Mouse (Mus musculus) ES-Bruce4 (cell line): Measurements from ENCODE around the gene Aanat. TPM values are rescaled to one million over a fixed set of nuclear protein-coding genes. Genes with fewer than 3 reads are reported as not detected.
"Not testable (repeated sequence)": the region's sequence is repeated elsewhere in the genome, so short reads cannot be mapped to it uniquely, and the experiment has no call there.

ENCODE experiments used
- H3K27ac ChIP-seq: 2 replicates; pipeline ENCODE4 v1.5.1; 2012; ENCODE audit warnings: low read length, inconsistent platforms; ENCODE audit not compliant: insufficient read depth
- H3K27me3 ChIP-seq: 2 replicates; pipeline ENCODE4 v1.6.1; 2012; ENCODE audit warnings: mild to moderate bottlenecking, low read length, inconsistent platforms; ENCODE audit not compliant: control insufficient read depth, poor library complexity, insufficient read depth, severe bottlenecking
- H3K36me3 ChIP-seq: 2 replicates; pipeline ENCODE4 v1.6.1; 2012; ENCODE audit warnings: inconsistent platforms, mild to moderate bottlenecking, low read length, moderate library complexity; ENCODE audit not compliant: control insufficient read depth, poor library complexity, insufficient read depth, severe bottlenecking
- H3K4me1 ChIP-seq: one replicate; pipeline ENCODE4 v1.8.1; 2011; ENCODE audit warnings: low read length; ENCODE audit not compliant: control insufficient read depth, insufficient read depth
- H3K4me3 ChIP-seq: 2 replicates; pipeline ENCODE4 v1.5.1; 2011; ENCODE audit warnings: low read depth, mild to moderate bottlenecking, low read length
- H3K9ac ChIP-seq: 2 replicates; pipeline ENCODE4 v1.6.1; 2012; ENCODE audit warnings: low read depth, mild to moderate bottlenecking, inconsistent platforms; ENCODE audit not compliant: poor library complexity, severe bottlenecking
- H3K9me3 ChIP-seq: replicated peaks from 2 replicates; pipeline ENCODE4 v1.6.1; 2012; ENCODE audit warnings: mild to moderate bottlenecking, low read length, inconsistent platforms; ENCODE audit not compliant: control insufficient read depth, poor library complexity, insufficient read depth, severe bottlenecking
- CTCF ChIP-seq: IDR thresholded peaks from one replicate; pipeline ENCODE4 v1.8.1; 2011; ENCODE audit warnings: low read depth, low read length
- EP300 ChIP-seq: IDR thresholded peaks from 2 replicates; pipeline ENCODE4 v1.6.1; 2011; ENCODE audit warnings: low read depth, low read length; ENCODE audit not compliant: insufficient read depth
- POLR2A ChIP-seq: IDR thresholded peaks from one replicate; pipeline ENCODE4 v1.8.1; 2011; ENCODE audit warnings: low read length; ENCODE audit not compliant: insufficient read depth
- polyA plus RNA-seq: library from polyadenylated mRNA; stranded (reverse); fragments of >200 nt; gene quantifications from 2 replicates; pipeline ENCODE4 v1.2.4, GENCODE M21; 2011; ENCODE audit warnings: low read depth; ENCODE audit not compliant: missing spikeins, insufficient read depth, insufficient read length

Aanat gene
- polyA plus RNA-seq, 1 experiment, result not detected

DNA sequence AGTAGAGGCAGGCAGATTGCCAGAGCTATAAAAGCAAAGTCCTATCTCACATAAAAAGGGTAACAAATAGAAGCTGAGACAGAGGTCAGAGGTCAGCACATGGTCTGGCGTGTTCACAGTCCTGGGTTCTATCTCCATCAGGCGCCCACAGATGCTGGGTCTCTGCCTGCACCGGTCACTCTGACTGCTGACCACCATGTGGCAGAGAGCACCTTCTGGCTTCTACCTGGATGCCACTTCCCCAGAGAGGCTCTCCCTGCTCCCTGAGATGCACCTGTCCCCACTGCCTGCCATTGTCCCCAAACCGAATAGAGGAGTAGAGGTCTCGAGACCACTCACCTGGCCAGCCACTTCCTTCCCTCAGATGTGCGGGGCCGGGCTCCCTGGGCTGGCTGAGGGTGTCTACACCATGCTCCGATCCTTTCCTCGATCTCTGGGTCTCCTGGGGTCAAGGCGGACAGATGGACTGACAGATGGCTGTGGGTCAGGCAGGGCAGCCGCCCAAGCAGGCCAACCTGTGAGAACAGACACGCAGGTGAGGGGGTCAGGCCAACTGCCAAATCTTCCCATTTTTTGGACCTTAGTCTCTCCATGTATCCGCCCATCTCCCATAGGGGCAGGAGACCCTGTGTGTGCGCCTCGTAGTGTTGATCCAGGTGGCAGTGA lies 23.9 kb downstream of the Aanat start:
- Histone ChIP-seq H3K4me3 (no peak overlapping the region), H3K27me3 (no peaks in the 10 kb centered on the region), H3K9me3 (no peaks in the 10 kb centered on the region), H3K9ac (no peak overlapping the region), H3K36me3 (no peaks in the 10 kb centered on the region), H3K4me1 (peaks cover 3% of the 10 kb centered on the region), H3K27ac (no peak overlapping the region)
- TF ChIP-seq EP300, result no peak

DNA sequence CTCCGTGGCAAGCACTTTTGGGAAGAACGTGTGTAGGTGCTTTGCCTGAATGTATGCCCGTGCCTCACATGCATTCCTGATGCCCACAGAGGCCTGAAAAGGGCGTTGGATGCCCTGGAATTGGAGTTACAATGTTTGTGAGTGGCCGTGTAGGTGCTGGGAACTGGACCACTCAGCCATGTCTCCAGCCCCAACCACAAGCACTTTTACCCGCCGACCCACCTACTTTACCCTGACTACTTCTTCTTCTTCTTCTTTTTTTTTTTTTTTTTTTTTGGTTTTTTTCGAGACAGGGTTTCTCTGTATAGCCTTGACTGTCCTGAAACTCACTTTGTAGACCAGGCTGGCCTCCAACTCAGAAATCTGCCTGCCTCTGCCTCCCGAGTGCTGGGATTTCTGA lies 24.9 kb downstream of the Aanat start:
- H3K9ac ChIP-seq, H3K36me3 ChIP-seq, H3K4me3 ChIP-seq: not testable (repeated sequence)

DNA sequence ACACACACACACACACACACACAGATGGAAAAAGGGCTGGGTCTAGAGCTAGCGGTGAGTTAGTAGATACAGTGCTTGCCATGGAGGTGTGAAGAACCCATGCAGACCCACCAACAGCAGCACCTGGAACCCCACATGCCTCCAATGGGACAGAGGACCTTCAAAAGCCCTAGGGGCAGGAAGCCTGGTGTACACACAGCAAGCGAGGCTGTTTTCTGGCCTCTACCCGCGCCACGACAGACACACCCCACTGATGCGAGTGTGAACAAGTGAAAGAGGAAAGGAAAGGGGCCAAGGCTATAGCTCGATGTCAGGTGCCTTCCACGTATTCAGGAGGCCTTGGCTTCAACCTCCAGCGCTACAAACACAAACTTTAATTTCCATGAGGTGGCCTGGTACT lies 25.7 kb downstream of the Aanat start:
- Histone ChIP-seq H3K4me1 (peaks cover 9% of the 10 kb centered on the region), H3K27ac (no peak overlapping the region), H3K27me3 (no peaks in the 10 kb centered on the region)

More for the DNA sequence above, 24.9 kb downstream of the Aanat start:
- not testable (repeated sequence) for H3K27ac ChIP-seq, H3K4me1 ChIP-seq, H3K27me3 ChIP-seq, H3K9me3 ChIP-seq

DNA sequence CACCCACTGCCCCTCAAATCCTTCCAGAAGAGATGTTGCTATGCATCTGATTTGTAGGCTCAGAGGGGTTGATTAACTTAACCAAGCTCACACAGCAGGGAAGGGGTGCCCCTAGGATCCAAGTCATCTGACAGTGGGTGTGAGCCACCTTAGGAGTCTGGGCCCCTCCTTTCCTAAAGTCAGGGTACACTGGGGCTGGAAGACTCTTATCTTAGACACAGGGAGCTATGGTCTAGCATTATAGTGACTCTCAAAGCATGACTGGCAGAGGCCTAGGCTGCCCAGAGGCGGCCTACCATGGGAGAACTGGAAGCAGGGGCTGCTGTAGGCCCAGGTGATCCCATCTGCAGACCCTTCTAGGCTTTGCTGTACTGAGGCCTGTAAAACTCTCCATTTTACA lies 26.3 kb downstream of the Aanat start:
- H3K4me3 ChIP-seq, result no peak overlapping the region
- H3K27me3 ChIP-seq, result no peaks in the 10 kb centered on the region
- peaks cover 12% of the 10 kb centered on the region for H3K4me1 ChIP-seq
- no peaks in the 10 kb centered on the region for H3K36me3 ChIP-seq
- TF ChIP-seq EP300 (no peak), CTCF (no peak), POLR2A (no peak)
- no peak overlapping the region for H3K27ac ChIP-seq
- H3K9ac ChIP-seq, result no peak overlapping the region
- H3K9me3 ChIP-seq, result no peaks in the 10 kb centered on the region

More for the DNA sequence above, 25.7 kb downstream of the Aanat start:
- no peaks in the 10 kb centered on the region for H3K36me3 ChIP-seq
- no peaks in the 10 kb centered on the region for H3K9me3 ChIP-seq
- H3K4me3 ChIP-seq, result no peak overlapping the region
- H3K9ac ChIP-seq, result no peak overlapping the region
- TF ChIP-seq POLR2A (no peak), CTCF (no peak), EP300 (no peak)

DNA sequence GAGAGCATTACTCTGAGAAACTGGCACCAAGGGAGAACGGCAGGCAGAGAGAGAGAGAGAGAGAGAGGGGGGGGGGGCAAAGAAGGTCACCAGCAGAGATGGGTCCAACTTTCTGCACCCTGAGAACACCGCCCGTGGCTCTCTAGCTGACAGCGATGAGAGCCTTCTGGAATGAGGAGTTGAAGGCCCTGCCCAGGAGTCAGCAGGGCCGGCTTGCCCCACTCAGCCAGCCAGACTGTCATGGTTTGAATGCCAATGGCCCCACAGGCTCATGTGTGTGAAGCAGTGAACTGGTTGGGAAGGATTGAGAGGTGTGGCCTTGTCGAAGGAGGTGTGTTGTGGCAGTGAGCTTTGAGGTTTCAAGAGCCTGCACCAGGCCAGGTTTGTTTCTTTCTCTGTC lies 27.0 kb downstream of the Aanat start:
- TF ChIP-seq POLR2A (no peak), EP300 (no peak), CTCF (no peak)
- no peaks in the 10 kb centered on the region for H3K27me3 ChIP-seq
- no peaks in the 10 kb centered on the region for H3K9me3 ChIP-seq
- no peak overlapping the region for H3K4me3 ChIP-seq
- no peak overlapping the region for H3K27ac ChIP-seq
- no peaks in the 10 kb centered on the region for H3K36me3 ChIP-seq
- H3K4me1 ChIP-seq, result peaks cover 10% of the 10 kb centered on the region
- H3K9ac ChIP-seq, result no peak overlapping the region

DNA sequence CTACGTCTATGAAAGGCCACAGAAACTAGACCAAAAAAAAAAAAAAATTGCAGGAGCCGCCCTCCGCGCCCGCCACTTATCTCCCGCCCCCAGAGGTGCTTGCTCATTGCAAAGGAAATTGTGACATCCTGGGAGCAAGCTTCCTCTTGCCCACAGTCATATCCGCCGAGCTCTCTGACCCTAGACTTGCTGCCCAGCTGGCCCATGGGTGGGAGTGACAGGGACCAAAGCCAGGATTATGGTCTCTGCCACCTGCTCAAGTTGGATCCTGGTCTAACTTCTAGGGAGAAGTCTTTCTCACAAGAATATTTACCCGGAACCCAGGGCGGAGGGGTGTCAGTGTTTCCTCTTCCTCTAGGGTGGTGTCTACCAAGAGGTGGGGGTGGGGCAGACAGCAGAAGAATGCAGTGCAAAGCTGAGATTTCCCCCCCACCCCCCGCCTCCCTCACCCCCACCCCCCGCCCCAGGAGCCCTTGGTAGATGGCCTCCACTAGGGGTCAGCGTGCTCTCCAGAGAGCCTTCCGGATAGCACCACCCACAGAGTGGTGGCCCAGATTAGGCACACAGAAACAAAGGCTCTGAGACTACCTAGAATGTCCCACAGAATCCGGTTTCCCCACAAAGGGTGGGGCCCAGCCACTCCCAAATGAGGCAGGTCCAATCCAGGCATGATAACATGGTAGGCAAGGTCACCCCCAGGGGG lies 29.7 kb downstream of the Aanat start:
- Histone ChIP-seq H3K9ac (no peak overlapping the region), H3K4me3 (no peak overlapping the region), H3K27ac (peak overlapping the region; percentile 19; the same call in 1 of the 2 replicates), H3K9me3 (no peaks in the 10 kb centered on the region), H3K4me1 (peaks cover 13% of the 10 kb centered on the region), H3K27me3 (no peaks in the 10 kb centered on the region), H3K36me3 (no peaks in the 10 kb centered on the region)
- TF ChIP-seq CTCF (peak; percentile 31), EP300 (0 out of 2 replicates have a peak, but pooled peaks have one; percentile 69), POLR2A (no peak)
